Mouse (Mus musculus): ENCODE measurements around the gene Hist2h2bb. TPM values are rescaled to one million over a fixed set of nuclear protein-coding genes. Genes with fewer than 3 reads are reported as not detected.
"Not testable (repeated sequence)": the region's sequence is repeated elsewhere in the genome, so short reads cannot be mapped to it uniquely, and the experiment has no call there.

The Hist2h2bb gene
- total RNA-seq, 2 experiments from 2014 or later = 491 to 635 TPM

DNA sequence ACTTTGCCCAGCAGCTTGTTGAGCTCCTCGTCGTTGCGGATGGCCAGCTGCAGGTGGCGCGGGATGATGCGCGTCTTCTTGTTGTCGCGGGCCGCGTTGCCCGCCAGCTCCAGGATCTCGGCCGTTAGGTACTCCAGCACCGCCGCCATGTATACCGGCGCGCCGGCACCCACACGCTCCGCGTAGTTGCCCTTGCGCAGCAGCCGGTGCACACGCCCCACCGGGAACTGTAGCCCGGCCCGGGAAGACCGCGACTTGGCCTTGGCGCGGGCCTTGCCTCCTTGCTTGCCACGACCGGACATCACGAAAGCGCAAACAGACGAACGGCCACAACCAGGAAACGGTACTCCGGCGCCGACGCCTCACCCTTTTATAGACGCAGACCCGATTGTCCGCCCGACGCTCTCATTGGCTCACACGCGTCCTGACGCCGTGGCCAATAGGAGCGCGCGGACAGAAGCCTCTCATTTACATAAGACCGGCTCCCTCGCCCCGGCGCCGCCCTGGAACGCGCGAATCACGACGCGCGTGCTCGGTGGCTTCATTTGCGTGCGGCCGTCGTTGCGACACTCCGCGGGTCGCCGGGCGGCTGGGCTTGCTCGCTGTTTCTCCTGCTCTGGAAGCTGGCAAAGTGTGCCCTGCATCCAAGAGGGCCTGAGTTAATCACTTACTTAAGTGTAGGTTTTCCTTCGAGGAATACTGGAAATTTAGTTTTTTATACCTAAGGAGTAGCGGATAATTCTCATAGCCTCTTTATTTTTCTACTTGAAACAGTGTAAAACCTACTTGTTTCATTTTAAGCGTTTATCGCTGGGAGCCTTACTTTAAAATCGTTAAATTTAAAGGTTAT lies 29.4 kb upstream of the Hist2h2bb start, which contains the start of gene Hist2h2aa2:
Gene Hist2h2aa2 (minus strand): TSS at position 328 of the 850 bp plus-strand sequence.
- DNase-seq = peak; percentile 96

GRCm38 (mm10) chr3:96240799-96241197 lies 28.8 kb upstream of the Hist2h2bb start:
- DNase-seq = no peak

DNA sequence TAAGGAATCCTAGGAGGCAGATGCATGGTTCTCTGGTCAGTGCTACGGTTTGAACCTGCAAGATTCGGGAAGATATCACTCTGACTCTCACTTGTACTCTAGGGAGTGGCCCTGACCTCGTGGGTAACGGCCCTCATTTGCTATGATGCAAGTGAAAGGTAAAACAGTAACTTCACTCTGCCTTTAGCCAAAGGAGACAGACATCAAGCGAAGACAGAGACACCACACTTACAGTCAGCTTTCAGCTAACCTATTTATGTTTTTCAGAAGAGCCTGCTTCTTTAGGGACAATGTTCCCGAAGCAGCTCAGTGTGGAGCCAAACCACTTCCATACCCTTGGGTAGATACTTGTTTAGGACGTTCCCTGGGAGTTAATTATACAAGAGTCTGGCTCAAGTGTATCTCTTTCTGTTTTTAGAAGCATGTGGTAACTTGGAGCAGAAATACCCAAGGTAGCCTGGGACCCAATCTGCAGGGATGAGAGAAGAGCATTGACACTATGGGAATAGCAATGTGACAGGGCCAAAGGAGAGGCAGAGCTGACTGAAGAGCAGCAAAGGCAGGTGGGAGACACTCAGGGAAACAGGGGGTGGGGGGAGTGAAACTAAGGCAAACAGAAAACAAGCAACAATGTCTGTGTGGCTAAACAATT lies 25.5 kb upstream of the Hist2h2bb start:
- no peak for DNase-seq

GRCm38 (mm10) chr3:96245003-96245886 lies 24.3 kb upstream of the Hist2h2bb start, which contains the start of gene Hist2h2aa1:
TSS of gene Hist2h2aa1 (plus strand) at chr3:96245497.
- peak; percentile 88 for DNase-seq

DNA sequence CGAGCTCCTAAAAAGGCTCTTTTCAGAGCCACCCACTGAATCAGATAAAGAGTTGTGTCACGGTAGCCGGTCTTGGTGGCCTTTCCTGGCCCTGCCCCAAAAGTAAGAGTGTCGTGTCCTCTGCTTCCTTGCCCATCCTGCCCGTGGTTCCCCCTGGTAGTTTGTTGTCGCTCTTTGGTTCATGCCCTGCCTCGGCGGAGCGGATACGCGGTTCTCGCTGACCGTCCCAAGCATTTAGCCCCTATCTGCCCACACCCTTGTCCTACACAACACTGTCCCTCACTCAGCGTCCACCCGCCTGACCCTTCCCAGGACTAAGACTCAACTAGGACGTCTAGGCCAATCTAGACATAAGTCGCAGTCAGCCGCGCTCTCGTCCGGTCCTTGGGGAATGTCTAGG lies 23.5 kb upstream of the Hist2h2bb start:
- DNase-seq = not testable (repeated sequence)

DNA sequence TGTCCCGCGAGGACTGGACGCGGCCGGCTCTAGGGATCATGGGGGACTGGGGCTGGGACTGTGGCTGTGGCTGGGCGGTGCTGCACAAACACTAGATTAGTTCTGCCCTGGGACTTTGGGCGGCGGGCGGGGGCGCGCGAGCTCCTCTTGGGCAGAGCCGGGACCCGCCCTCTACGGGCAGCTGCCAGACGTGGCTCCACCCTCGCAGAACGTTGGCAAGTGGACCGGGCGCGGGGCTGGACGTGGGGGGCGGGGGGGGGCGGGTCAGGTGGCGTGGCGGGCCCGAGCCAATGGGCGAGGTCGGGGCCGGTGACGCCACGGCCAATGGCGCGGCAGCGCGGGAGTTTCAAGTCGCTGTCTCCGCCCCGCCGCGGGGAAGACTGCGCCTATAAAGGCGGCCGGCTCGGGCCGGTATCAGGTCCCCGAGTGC lies 23.1 kb upstream of the Hist2h2bb start, which contains the start of gene Hist2h3c1:
Gene Hist2h3c1 (plus strand): TSS at position 259 of the 430 bp plus-strand sequence.
- DNase-seq = not testable (repeated sequence)

GRCm38 (mm10) chr3:96247356-96248140 lies 22.0 kb upstream of the Hist2h2bb start:
- no peak for DNase-seq

DNA sequence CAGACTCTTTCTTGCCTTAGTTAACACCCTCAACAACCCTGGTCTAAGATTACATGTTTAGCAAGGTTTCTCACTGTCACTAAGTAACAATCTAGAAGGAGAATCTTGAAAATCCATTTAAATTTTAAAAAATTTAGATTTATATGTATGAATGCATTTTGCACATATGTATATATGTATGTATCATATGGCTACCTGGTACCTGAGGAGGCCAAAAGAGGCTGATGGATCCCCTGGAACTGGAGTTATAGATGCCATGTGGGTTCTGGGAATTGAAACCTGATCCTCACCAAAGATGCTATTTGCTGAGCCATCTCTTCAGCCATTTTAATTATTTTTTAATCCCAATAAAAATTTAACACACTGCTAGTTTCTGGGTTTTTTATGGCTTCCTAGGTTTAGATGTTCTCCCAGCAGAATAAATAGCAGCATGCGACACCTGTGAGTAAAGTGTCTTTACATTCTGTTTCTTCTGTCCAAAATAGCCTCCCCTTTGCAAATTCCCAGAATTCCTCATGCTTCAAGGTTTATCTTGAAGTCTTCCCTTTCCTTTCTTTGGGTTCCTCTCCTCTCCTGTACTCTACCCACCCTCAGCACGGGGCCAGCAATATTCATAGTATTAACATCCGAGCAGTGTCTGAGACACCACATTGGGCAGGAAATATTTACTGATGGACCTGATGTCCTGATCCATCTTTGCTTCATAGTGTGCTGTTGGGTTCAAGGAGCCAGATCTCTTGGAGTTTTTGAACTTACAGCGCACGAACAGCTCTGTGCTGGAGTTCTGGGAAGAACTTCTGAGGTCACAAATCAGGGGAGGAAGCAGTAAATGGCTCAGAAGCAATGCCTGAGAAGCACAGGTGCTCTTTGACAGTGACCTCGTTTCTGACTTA lies 21.2 kb upstream of the Hist2h2bb start:
- DNase-seq = no peak

GRCm38 (mm10) chr3:96249034-96249345 lies 20.6 kb upstream of the Hist2h2bb start:
- no peak for DNase-seq

DNA sequence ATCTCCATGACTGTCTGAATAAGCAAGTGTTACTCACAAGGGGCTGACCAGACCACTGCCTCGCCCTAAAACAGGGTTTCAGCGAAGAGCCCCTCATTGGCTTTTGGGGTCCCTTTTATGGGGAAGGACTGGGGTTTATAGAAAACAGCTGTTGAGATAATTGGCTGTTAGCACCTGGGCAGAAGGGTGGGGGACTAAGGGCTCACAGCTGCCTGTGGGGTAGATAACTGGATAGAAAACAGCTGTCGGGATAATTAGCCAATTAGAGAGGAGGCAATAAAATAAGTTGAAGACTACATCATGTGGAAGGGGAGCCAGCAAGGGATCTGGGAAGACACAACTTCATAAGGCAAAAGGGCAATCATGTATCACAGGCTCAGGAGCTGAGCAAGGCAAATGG lies 18.7 kb upstream of the Hist2h2bb start:
- DNase-seq = no peak

DNA sequence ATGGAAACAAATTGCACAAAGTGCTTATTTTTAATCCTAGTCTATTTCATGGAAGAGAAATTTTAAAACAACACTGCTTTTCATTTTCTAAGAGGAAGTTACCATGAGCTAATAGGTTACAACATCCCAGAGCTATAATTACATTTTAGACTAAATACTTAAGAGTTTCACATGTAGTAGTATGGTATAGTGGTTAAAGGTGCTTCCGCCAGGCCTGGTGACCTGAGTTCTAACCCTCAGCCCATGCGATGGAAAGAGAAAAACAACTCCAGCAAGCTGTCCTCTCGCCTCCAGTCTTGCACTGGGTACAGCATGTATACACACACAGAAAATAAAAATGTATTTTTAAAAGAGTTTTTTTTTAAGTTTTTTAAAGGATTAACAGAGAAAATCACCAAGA lies 17.8 kb upstream of the Hist2h2bb start:
- no peak for DNase-seq

DNA sequence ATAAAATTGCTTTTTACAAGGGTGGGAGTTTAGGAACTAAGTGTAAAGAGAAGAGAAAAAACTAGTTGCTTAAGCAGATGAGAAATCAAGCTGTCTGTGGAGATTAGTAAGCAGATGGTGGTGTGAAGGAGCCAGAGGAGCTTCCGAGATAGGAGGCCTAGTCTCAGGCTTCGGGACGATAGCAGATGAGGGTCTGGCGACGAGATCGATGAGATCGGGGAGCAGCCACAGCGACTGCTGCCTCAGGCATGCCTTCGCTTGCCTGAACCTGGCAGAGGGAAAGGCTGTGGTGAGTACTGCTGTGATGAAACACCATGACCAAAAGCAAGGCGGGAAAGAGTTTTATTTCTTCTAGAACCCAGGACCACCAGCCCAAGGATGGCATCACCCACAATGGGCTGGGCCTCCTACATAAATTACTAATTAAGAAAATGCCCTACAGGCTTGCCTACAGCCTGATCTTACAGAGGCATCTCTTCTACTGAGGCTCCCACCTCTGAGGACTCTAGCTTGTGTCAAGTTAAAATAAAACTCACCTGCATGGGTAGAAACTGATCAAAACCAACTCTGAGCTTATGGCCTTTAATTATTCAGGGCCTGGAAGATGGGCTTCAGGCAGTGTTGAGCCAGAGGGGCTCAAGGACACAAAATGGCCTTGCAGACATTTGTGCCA lies 14.7 kb upstream of the Hist2h2bb start:
- DNase-seq = no peak

GRCm38 (mm10) chr3:96255926-96256593 lies 13.5 kb upstream of the Hist2h2bb start:
- DNase-seq = no peak

- DNase-seq = no peak
These were observed 12.4 kb upstream of the Hist2h2bb start for GRCm38 (mm10) chr3:96257190-96257589.

DNA sequence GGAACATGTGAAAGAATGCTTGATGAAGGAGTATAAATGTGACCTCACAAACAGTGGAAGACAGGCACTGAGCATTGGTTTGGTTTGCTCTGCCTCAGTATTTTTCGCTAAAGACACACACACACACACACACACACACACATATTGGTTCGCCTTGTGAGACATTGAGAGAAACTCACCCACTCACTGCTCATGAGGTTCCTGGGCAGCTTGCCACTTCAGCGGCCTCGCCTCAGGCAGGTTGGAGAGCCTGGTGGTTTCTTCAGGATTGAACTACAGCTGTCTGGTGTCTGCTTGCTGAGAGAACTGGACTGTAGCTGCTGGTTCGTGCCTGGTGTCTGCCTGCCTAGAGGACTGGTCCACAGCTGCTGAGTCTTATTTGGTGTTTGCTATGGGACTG lies 9.3 kb upstream of the Hist2h2bb start:
- no peak for DNase-seq

DNA sequence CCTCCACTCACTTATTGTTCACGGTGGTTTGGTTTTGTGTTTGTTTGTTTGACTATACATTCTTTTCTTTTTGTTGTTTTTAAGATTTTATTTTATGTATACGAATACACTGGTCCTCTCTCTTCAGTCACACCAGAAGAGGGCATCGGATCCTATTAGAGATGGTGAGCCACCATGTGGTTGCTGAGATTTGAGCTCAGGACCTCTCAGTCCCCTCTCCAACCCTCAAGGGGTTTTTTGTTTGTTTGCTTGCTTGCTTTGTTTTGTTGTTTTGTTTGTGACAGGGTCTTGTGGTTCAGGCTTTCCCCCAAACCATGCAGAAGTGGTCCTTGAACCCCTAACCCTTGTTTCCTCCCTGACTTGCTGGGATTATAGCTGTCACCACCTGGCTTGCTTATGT lies 7.9 kb upstream of the Hist2h2bb start:
- no peak for DNase-seq

GRCm38 (mm10) chr3:96262216-96262875 lies 7.2 kb upstream of the Hist2h2bb start:
- DNase-seq = peak; percentile 88

DNA sequence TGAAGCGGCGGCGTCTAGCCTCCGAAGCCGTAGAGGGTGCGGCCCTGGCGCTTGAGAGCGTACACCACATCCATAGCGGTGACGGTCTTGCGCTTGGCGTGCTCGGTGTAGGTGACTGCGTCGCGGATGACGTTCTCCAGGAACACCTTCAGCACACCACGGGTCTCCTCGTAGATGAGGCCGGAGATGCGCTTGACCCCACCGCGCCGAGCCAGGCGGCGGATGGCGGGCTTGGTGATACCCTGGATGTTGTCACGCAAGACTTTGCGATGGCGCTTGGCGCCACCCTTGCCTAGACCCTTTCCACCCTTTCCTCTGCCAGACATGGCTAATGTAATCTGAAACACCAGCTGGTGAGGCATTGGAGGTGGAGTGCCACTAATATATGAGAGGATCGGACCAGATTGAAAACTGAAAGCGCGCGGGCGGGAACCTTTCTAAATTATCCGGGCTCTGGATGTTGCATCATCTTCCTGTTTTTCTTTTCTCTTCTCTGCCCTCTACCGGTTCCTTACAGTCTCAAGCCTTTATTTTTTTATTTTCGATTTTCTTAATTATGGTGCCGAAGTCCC lies 6.5 kb upstream of the Hist2h2bb start, which contains the start of gene Hist2h4:
Gene Hist2h4 (minus strand): TSS at position 333 of the 572 bp plus-strand sequence.
- DNase-seq = peak; percentile 95

Measured in adrenal gland, postnatal 10 days (tissue).